Comparison of ENCODE assay signal across 8 mouse cellular contexts in genomic region chr9:109892651-109893250, GRCm38 (mm10). TPM values are rescaled to one million over a fixed set of nuclear protein-coding genes. Genes with fewer than 3 reads are reported as not detected.
DNase-seq lines count a peak whose midpoint lies in the region; ATAC-seq lines count a peak whose summit lies in the region.

No protein-coding gene starts in this region.

- H3K4me2 ChIP-seq in midbrain, embryonic 15.5 days, result no peak overlapping the region
- no peak overlapping the region for H3K4me2 ChIP-seq in midbrain, embryonic 13.5 days (replicated peaks)

- intact Hi-C loops in heart, postnatal 36 days (cut with DNase I), result loop anchor here (1.0 kb wide), 1 partner anchor 209 kb away; no protein-coding TSS in a partner anchor

- H3K27me3 ChIP-seq in midbrain, embryonic 10.5 days (ENCODE audit: low read depth, poor library complexity, severe bottlenecking), result no peaks in the 10 kb centered on the region
- H3K27me3 ChIP-seq in midbrain, embryonic 15.5 days (replicated peaks), result no peaks in the 10 kb centered on the region
- no peaks in the 10 kb centered on the region for H3K27me3 ChIP-seq in midbrain, embryonic 13.5 days

- H3K36me3 ChIP-seq in midbrain, embryonic 10.5 days, result peaks cover 90% of the 10 kb centered on the region
- peaks cover 29% of the 10 kb centered on the region for H3K36me3 ChIP-seq in midbrain, embryonic 15.5 days (replicated peaks)
- peaks cover 58% of the 10 kb centered on the region for H3K36me3 ChIP-seq in midbrain, embryonic 13.5 days

- H3K4me1 ChIP-seq in midbrain, embryonic 10.5 days, result peaks cover 12% of the 10 kb centered on the region
- peaks cover 5% of the 10 kb centered on the region for H3K4me1 ChIP-seq in midbrain, embryonic 15.5 days
- H3K4me1 ChIP-seq in midbrain, embryonic 13.5 days (replicated peaks), result no peaks in the 10 kb centered on the region; the same call in 1 of the 2 replicates

- ATAC-seq in midbrain, embryonic 15.5 days (replicated peaks), result no peak
- ATAC-seq in erythroid progenitor cell, adult 5-6 weeks (replicated peaks; ENCODE audit: low FRiP score, poor library complexity, severe bottlenecking), result peak; percentile 68
- ATAC-seq in midbrain, embryonic 13.5 days, result peak; percentile 32; the same call in 1 of the 2 replicates

- no peak overlapping the region for H3K27ac ChIP-seq in midbrain, embryonic 10.5 days (replicated peaks)
- no peak overlapping the region for H3K27ac ChIP-seq in midbrain, embryonic 15.5 days
- H3K27ac ChIP-seq in midbrain, embryonic 13.5 days, result no peak overlapping the region

- H3K9me3 ChIP-seq in midbrain, embryonic 10.5 days (replicated peaks), result no peaks in the 10 kb centered on the region
- H3K9me3 ChIP-seq in midbrain, embryonic 15.5 days, result no peaks in the 10 kb centered on the region
- no peaks in the 10 kb centered on the region for H3K9me3 ChIP-seq in midbrain, embryonic 13.5 days

- no peak overlapping the region for H3K9ac ChIP-seq in midbrain, embryonic 15.5 days
- H3K9ac ChIP-seq in midbrain, embryonic 13.5 days (replicated peaks), result no peak overlapping the region

- DNase-seq in midbrain, embryonic 10.5 days (ENCODE audit: low spot score), result peak; percentile 67
- DNase-seq in brain, embryonic 18.5 days (ENCODE audit: low read depth, low spot score), result peak; percentile 39
- peak; percentile 83 to 86 for DNase-seq in heart, postnatal 36 days
- peak; percentile 71 to 89 for DNase-seq in left cerebral cortex, adult 18-20 months (ENCODE audit: low spot score in 2 of 2)
- peak; percentile 72 to 90 for DNase-seq in spleen, postnatal 4 days (ENCODE audit: low spot score in 2 of 2)

- 76% methylated on average over 5 of the region's 5 CpGs for WGBS in midbrain, embryonic 10.5 days
- 72% methylated on average over 5 of the region's 5 CpGs for WGBS in midbrain, embryonic 15.5 days
- 72% methylated on average over 5 of the region's 5 CpGs for WGBS in midbrain, embryonic 13.5 days

- H3K4me3 ChIP-seq in midbrain, embryonic 10.5 days, result no peak overlapping the region
- H3K4me3 ChIP-seq in midbrain, embryonic 15.5 days, result no peak overlapping the region
- H3K4me3 ChIP-seq in midbrain, embryonic 13.5 days (replicated peaks), result no peak overlapping the region

RNA-seq across cellular contexts. Expression of gene Cdc25a, which starts 17.4 kb away (rescaled TPM):
- polyA plus RNA-seq in midbrain, embryonic 10.5 days (2016; fragmentation: Nextera tagmentation; extraction: Ambion mirVana), result 38.7 and 39.5 TPM in 2 replicates
- 12.4 and 14.7 TPM in 2 replicates for polyA plus RNA-seq in midbrain, embryonic 15.5 days (2015; fragmentation: Nextera tagmentation; extraction: Ambion mirVana)
- total RNA-seq in erythroid progenitor cell, adult 5-6 weeks (2015; ENCODE audit: low replicate concordance), result 12.2 and 19.1 TPM in 2 replicates
- 39.5 and 40.3 TPM in 2 replicates for total RNA-seq in erythroid progenitor cell, adult 5-6 weeks (2017; ENCODE audit: low replicate concordance)
- 1 to 10 TPM; 4.4 to 6.3 TPM for total RNA-seq in heart, postnatal 36 days (2021)
- 1 to 10 TPM; 5.4 to 6.6 TPM for total RNA-seq in left cerebral cortex, adult 18-20 months (2021)
- polyA plus RNA-seq in midbrain, embryonic 13.5 days (2015; fragmentation: Nextera tagmentation; extraction: Ambion mirVana), result 20.2 and 23.1 TPM in 2 replicates

RNA-seq across cellular contexts. Expression of gene Map4, which starts 38.5 kb away (rescaled TPM):
- 69.3 and 84.1 TPM in 2 replicates for polyA plus RNA-seq in midbrain, embryonic 10.5 days (2016; fragmentation: Nextera tagmentation; extraction: Ambion mirVana)
- 167 and 181 TPM in 2 replicates for polyA plus RNA-seq in midbrain, embryonic 15.5 days (2015; fragmentation: Nextera tagmentation; extraction: Ambion mirVana)
- 9.4 and 31.0 TPM in 2 replicates for total RNA-seq in erythroid progenitor cell, adult 5-6 weeks (2015; ENCODE audit: low replicate concordance)
- total RNA-seq in erythroid progenitor cell, adult 5-6 weeks (2017; ENCODE audit: low replicate concordance), result 4.1 and 5.6 TPM in 2 replicates
- 100 to 1,000 TPM; 316 to 318 TPM for total RNA-seq in heart, postnatal 36 days (2021)
- 100 to 1,000 TPM; 375 to 386 TPM for total RNA-seq in left cerebral cortex, adult 18-20 months (2021)
- polyA plus RNA-seq in midbrain, embryonic 13.5 days (2015; fragmentation: Nextera tagmentation; extraction: Ambion mirVana), result 127 and 129 TPM in 2 replicates

RNA-seq across cellular contexts. Expression of gene Camp, which starts 43.3 kb away (rescaled TPM):
- polyA plus RNA-seq in midbrain, embryonic 10.5 days (2016; fragmentation: Nextera tagmentation; extraction: Ambion mirVana), result 0.16 TPM in 1 of 2 replicates, not detected in the other
- 2.6 TPM in 1 of 2 replicates, not detected in the other for polyA plus RNA-seq in midbrain, embryonic 15.5 days (2015; fragmentation: Nextera tagmentation; extraction: Ambion mirVana)
- total RNA-seq in erythroid progenitor cell, adult 5-6 weeks (2015; ENCODE audit: low replicate concordance), result 769 and 967 TPM in 2 replicates
- total RNA-seq in erythroid progenitor cell, adult 5-6 weeks (2017; ENCODE audit: low replicate concordance), result 327 and 371 TPM in 2 replicates
- not detected for total RNA-seq in heart, postnatal 36 days (2021)
- total RNA-seq in left cerebral cortex, adult 18-20 months (2021), result under 1 TPM in 1 of 2 experiments, not detected in 1; 0.51 TPM
- 0.22 and 0.55 TPM in 2 replicates for polyA plus RNA-seq in midbrain, embryonic 13.5 days (2015; fragmentation: Nextera tagmentation; extraction: Ambion mirVana)

Comparison
In these comparisons a context has a peak if more than half of its experiments do, and no peak if none do; other contexts are left out.
1. RNA of gene Map4, which starts 38.5 kb away (total RNA-seq): 375 to 386 TPM in left cerebral cortex, adult 18-20 months and 316 to 318 TPM in heart, postnatal 36 days; 4.1 to 31.0 TPM in erythroid progenitor cell, adult 5-6 weeks; every median in the first group is over 4 times any median in the second.
2. RNA of gene Camp, which starts 43.3 kb away (total RNA-seq): 327 to 967 TPM in erythroid progenitor cell, adult 5-6 weeks; 0.51 TPM in left cerebral cortex, adult 18-20 months and not detected in heart, postnatal 36 days; every median in the first group is over 100 times any median in the second.
3. Peak in every context shown above with its lines, with median percentiles within 50 percentile points of each other: DNase-seq.